ENCODE assay signal across 24 mouse cellular contexts in the genomic region with DNA sequence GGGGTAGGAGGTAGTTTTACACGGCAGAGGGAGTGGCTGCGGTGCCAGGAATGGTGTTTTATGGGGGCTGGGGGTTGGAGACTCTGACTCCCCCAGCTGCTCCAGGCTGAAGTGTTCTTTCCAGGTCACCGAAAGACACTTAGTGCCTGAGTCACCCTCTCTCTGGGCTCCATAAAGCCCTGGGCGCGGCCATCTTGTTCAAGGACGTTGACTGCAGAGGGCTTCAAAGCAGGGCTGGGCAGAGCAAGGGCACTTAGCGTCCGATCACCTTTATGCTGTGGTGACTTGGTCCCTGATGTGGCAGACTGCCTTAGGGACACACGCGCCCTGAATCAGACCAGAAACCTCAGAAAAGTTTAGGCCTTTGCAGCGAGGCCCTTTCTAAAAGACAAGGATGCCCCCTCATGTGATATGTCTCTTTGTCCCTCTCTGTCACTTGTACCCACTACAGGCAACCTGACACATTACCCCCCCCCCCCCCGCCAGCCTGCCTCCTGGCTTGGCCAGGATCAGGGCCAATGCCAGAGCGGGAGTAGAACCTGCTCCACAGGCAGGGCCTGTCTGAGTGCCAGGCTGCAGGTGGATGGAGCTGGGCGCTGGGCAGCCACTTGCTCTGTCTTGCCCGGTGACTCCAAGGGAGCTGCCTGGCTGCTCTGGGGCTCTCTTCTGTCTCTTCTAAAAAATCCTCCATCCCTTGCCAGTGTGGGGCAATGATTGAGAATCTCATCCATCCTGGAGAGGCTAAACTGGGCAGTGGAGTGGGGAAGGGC. TPM values are rescaled to one million over a fixed set of nuclear protein-coding genes. Genes with fewer than 3 reads are reported as not detected.
"Had no signal": no experiment of that assay in that cellular context is flagged by ENCODE, and none has a peak within 500 bp of the region (broad histone marks: within the 10 kb centered on the region; RNA-seq: fewer than 3 reads in every experiment).

No protein-coding gene starts in this region.

- H3K27me3 ChIP-seq: kidney, embryonic 15.5 days; limb, embryonic 12.5 days; liver, embryonic 15.5 days; midbrain, embryonic 15.5 days; neural tube, embryonic 12.5 days had no signal

- ATAC-seq: intestine, embryonic 16.5 days; midbrain, embryonic 15.5 days had no signal

- H3K36me3 ChIP-seq: kidney, embryonic 15.5 days; limb, embryonic 12.5 days; liver, embryonic 15.5 days; midbrain, embryonic 15.5 days; neural tube, embryonic 12.5 days had no signal

- H3K4me1 ChIP-seq: midbrain, embryonic 15.5 days; neural tube, embryonic 12.5 days had no signal

- H3K4me3 ChIP-seq: kidney, embryonic 15.5 days; left cerebral cortex, adult 2 months; limb, embryonic 12.5 days; liver, embryonic 15.5 days; megakaryocyte, embryonic 14.5 days; midbrain, embryonic 15.5 days; neural tube, embryonic 12.5 days had no signal

- H3K27ac ChIP-seq: kidney, embryonic 15.5 days; left cerebral cortex, adult 2 months; limb, embryonic 12.5 days; liver, embryonic 15.5 days; macrophage; midbrain, embryonic 15.5 days; neural tube, embryonic 12.5 days had no signal

- H3K9me3 ChIP-seq: kidney, embryonic 15.5 days; limb, embryonic 12.5 days; liver, embryonic 15.5 days; megakaryocyte, embryonic 14.5 days; midbrain, embryonic 15.5 days; neural tube, embryonic 12.5 days had no signal

- H3K4me2 ChIP-seq: kidney, embryonic 15.5 days; limb, embryonic 12.5 days; liver, embryonic 11.5 days; liver, embryonic 15.5 days; midbrain, embryonic 11.5 days; midbrain, embryonic 15.5 days; neural tube, embryonic 12.5 days had no signal

- DNase-seq: kidney, adult 2 months; kidney, postnatal 14 days; lung, adult 2 months; lung, postnatal 14 days; right cerebral cortex, postnatal 4 days; spleen, adult 18-20 months; thymus, postnatal 36 days had no signal

- H3K9ac ChIP-seq: kidney, embryonic 15.5 days; limb, embryonic 12.5 days; liver, embryonic 15.5 days; midbrain, embryonic 15.5 days; neural tube, embryonic 12.5 days had no signal

RNA-seq across cellular contexts. Expression of a gene that starts 18.7 kb away (rescaled TPM):
- total RNA-seq: layer of hippocampus, postnatal 25 days; left cerebral cortex, adult 2 months; monocyte, adult 5-6 weeks; neutrophil, adult 5-6 weeks had no signal
- polyA plus RNA-seq: intestine, embryonic 16.5 days; large intestine, adult 2 months; limb, embryonic 12.5 days; liver, embryonic 11.5 days; liver, embryonic 15.5 days; macrophage; midbrain, embryonic 11.5 days; midbrain, embryonic 15.5 days; neural tube, embryonic 12.5 days had no signal

RNA-seq across cellular contexts. Expression of a gene that starts 54.4 kb away (rescaled TPM):
- total RNA-seq: layer of hippocampus, adult 8-10 months; layer of hippocampus, postnatal 25 days; left cerebral cortex, adult 2 months; left cerebral cortex, postnatal 25 days; monocyte, adult 5-6 weeks had no signal
- polyA plus RNA-seq: limb, embryonic 12.5 days; liver, embryonic 11.5 days; midbrain, embryonic 11.5 days; midbrain, embryonic 15.5 days; neural tube, embryonic 12.5 days had no signal
